Mouse (Mus musculus): ENCODE measurements around the gene Gm16427.
"Not testable (repeated sequence)": the region's sequence is repeated elsewhere in the genome, so short reads cannot be mapped to it uniquely, and the experiment has no call there.

Gene Gm16427

DNA sequence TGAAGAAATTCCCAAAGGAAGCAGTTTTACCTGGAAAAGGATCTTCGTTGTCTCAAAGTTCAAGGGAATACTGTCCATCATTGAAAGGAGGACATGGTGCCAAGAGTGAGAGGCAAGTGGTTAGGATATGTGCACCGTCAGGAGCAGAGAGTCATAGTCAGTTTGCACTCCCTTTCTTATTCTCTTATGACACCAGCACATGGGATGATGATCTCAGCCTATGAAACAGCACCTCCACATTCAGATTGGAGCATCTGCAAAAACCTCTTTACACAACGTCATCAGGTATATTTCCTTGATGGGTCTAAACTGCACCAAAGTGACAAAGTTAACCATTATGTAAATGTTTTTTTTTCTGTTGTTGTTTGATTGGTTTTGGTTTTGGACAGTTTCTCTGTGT, at the start of gene Gm16427:
TSS of gene Gm16427 (minus strand) at position 101 of the 400 bp plus-strand sequence.
- DNase-seq: not testable (repeated sequence)

Data from layer of hippocampus, adult 9-11 months (tissue).